Comparison of ENCODE assay signal across 8 mouse cellular contexts in genomic region chr1:133068268-133068667, GRCm38 (mm10). TPM values are rescaled to one million over a fixed set of nuclear protein-coding genes. Genes with fewer than 3 reads are reported as not detected.
DNase-seq lines count a peak whose midpoint lies in the region; ATAC-seq and TF ChIP-seq lines count a peak whose summit lies in the region.

No protein-coding gene starts in this region.

- no peak overlapping the region for H3K4me2 ChIP-seq in intestine, embryonic 16.5 days (ENCODE audit: low read depth, low read length)

- TF ChIP-seq CTCF in E14TG2a.4 (conservative IDR thresholded peaks at IDR 0.05; ENCODE audit: low read length), result no peak

- ATAC-seq in frontal cortex, adult (ENCODE audit: low TSS enrichment), result peak; percentile 17; the same call in 1 of the 2 replicates
- ATAC-seq in intestine, embryonic 16.5 days, result peak; percentile 38; the same call in 1 of the 2 replicates

- peak overlapping the region; percentile 55 for H3K27ac ChIP-seq in intestine, embryonic 16.5 days (ENCODE audit: low read length)

- peaks cover 21% of the 10 kb centered on the region; the same call in 1 of the 2 replicates for H3K36me3 ChIP-seq in E14TG2a.4 (ENCODE audit: insufficient read depth, low read length)
- H3K36me3 ChIP-seq in intestine, embryonic 16.5 days (ENCODE audit: control insufficient read depth, insufficient read depth, low read length), result no peaks in the 10 kb centered on the region

- H3K9me3 ChIP-seq in E14TG2a.4 (ENCODE audit: low read length), result no peaks in the 10 kb centered on the region
- no peaks in the 10 kb centered on the region for H3K9me3 ChIP-seq in intestine, embryonic 16.5 days (ENCODE audit: control insufficient read depth, low read length)

- H3K9ac ChIP-seq in intestine, embryonic 16.5 days (ENCODE audit: low read depth, low read length), result peak overlapping the region; percentile 23; the same call in 1 of the 2 replicates

- DNase-seq in frontal cortex, postnatal 36 days (ENCODE audit: low spot score in 2 of 2), result no peak
- DNase-seq in gastrocnemius, postnatal 25 days, result peak; percentile 65
- DNase-seq in layer of hippocampus, postnatal 25 days (ENCODE audit: extremely low spot score in 1 of 2, low spot score in 1 of 2), result no peak
- DNase-seq in cerebellum, adult 9-10 months, result no peak
- DNase-seq in adipocyte (ENCODE audit: low spot score), result no peak

- peaks cover 61% of the 10 kb centered on the region for H3K4me1 ChIP-seq in E14TG2a.4 (replicated peaks; ENCODE audit: low read depth, low read length)
- peaks cover 34% of the 10 kb centered on the region for H3K4me1 ChIP-seq in intestine, embryonic 16.5 days (ENCODE audit: control insufficient read depth, insufficient read depth, low read length)

- H3K4me3 ChIP-seq in E14TG2a.4 (replicated peaks; ENCODE audit: low read length), result 0 out of 2 replicates have a peak overlapping the region, but pooled peaks have one; percentile 35
- no peak overlapping the region for H3K4me3 ChIP-seq in intestine, embryonic 16.5 days (ENCODE audit: low read length)

- H3K27me3 ChIP-seq in E14TG2a.4 (ENCODE audit: insufficient read depth, low read length), result peaks cover 19% of the 10 kb centered on the region
- H3K27me3 ChIP-seq in intestine, embryonic 16.5 days (replicated peaks; ENCODE audit: control insufficient read depth, insufficient read depth, low read length), result no peaks in the 10 kb centered on the region

- WGBS in intestine, embryonic 16.5 days, result 63% methylated on average over 5 of the region's 5 CpGs

RNA-seq across cellular contexts. Expression of gene Pik3c2b, which starts 22.8 kb away (rescaled TPM):
- total RNA-seq in gastrocnemius, postnatal 25 days (2021), result 10 to 100 TPM; 10.8 to 12.0 TPM
- polyA plus RNA-seq in intestine, embryonic 16.5 days (2015; fragmentation: Nextera tagmentation; extraction: Ambion mirVana), result 5.2 and 5.3 TPM in 2 replicates
- 10 to 100 TPM; 12.3 to 17.3 TPM for total RNA-seq in layer of hippocampus, postnatal 25 days (2021)

RNA-seq across cellular contexts. Expression of gene Mdm4, which starts 37.9 kb away (rescaled TPM):
- total RNA-seq in gastrocnemius, postnatal 25 days (2021), result 10 to 100 TPM; 26.6 to 29.2 TPM
- polyA plus RNA-seq in intestine, embryonic 16.5 days (2015; fragmentation: Nextera tagmentation; extraction: Ambion mirVana), result 19.1 and 24.1 TPM in 2 replicates
- total RNA-seq in layer of hippocampus, postnatal 25 days (2021), result 10 to 100 TPM; 65.5 to 91.1 TPM
